Mouse (Mus musculus) thymus, adult 2 months (tissue): Measurements from ENCODE around the gene Tedc2.

Source experiments
- CTCF ChIP-seq: fragments of 200-500 bp; IDR thresholded peaks from 2 replicates; pipeline ENCODE4 v1.5.1; 2012; ENCODE audit warnings: mild to moderate bottlenecking, control low read depth, low read length, moderate library complexity, borderline replicate concordance; ENCODE audit not compliant: control insufficient read depth, poor library complexity, insufficient read depth; ENCODE audit errors: extremely low read depth
- POLR2A ChIP-seq: fragments of 200-500 bp; IDR thresholded peaks from 2 replicates; pipeline ENCODE4 v1.6.1; 2012; ENCODE audit warnings: mild to moderate bottlenecking, low read length, control low read depth, moderate library complexity; ENCODE audit not compliant: control insufficient read depth, poor library complexity, insufficient read depth; ENCODE audit errors: extremely low read depth

DNA sequence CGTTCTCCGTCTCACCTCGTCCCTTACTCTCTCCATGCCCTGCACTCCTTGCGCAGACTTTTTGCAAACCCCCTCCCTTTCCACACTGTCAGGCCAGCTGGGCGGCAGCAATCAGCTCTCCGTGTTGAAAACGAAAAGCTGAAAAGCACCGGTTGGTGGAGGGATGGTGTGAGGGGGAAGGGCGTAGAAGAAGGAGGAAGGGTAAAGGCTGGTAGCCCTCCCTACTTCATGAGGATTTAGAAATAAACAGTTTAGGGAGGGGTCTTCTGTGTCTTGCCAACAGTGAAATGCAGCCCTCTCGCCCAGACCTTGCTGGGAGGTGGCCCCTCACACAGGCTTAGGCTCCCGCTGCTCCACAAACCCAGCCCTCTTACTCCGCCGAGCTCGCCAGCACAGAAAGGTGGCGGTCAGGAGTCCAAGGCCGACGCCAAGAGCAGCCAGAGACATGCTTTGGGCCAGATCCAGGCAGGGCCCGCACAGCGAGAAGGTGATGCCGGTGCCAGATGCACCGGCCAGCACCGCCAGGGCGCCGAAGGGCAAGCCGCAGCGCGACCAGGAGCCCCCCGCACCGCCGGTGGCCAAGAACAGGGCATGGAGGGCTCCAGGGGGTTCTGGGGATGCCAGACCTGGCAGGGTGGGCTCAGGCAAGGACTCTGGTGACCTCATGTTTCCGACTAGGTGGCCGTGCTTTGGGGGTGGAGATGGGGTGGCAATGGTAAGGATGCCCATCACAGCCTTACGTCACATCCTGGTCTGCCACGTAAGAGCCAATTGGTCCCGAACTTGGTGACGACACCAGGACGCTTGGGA is 8.8 kb downstream of the Tedc2 start:
- TF ChIP-seq CTCF: no peak
- no peak for TF ChIP-seq POLR2A
